Mouse (Mus musculus) T-helper 1 cell (primary cell): ENCODE results near the gene Cuedc1.

Source experiments
- in situ Hi-C: fragments of 300-600 bp; cut with MboI, MseI; formaldehyde crosslinking; loops from one replicate; pipeline ENCODE4 v1.15.1; 2025; ENCODE audit warnings: high pct_unique_total_duplicates

The Cuedc1 gene

DNA sequence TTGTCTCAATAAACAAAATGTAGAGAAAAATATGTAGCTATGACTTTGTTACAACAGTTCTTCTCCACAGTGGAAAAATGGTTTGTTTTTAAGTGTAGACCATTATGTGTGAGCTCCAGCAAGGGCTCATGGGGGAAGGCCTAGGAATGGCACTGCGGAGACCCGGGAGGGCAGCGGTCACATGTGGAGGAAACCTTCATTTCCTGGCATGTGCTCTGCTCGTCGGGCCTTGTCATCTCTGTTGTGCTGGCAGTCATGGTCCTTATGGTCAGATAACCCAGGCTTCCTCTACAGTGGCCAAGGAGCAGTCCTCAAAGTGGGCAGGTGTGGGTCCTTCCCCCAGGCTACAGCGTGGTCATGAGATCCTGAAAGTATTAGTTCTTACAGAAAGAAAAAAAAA lies 14.2 kb upstream of the Cuedc1 start:
- in situ Hi-C loops, result no loop called here

DNA sequence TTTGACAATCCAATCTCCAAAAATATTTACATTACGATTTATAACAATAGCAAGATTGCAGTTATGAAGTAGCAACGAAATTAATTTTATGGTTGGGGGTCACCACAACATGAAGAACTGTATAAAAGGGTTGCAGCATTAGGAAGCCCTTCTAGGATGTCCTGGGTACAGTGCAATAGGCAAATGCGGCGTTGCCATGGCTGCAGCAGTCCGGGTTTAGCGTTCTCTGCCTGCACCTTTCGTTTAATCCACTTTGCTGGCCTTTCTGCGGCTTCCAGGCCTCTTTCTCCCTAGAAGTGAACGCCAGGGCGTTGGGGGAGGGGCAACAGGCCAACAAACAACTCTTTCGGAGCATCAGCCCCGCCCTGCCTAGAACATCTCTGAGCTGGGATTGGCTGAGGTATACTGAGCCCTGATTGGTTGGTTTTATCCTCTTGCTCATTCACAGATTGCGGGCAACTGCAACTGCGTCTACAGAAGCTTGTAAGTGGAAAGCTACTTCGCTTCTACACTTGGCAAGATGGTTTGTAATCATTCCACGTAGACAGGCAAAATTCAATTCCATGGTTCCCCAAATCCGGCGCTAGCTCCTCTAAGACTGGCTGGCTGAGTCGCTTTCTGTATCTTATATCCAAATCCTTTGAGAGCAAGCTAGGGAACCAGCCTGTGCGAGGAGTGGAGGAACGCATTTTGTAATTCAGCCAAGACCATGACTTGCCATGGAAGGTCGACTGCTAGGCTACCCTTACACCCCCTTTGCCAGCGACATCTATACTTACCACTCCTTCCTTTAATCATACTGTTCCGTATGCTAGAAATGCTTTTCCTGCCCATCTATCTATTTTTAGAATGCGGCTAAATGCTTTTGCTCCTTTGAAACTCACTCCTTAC lies 10.9 kb upstream of the Cuedc1 start:
- in situ Hi-C loops, result no loop called here

DNA sequence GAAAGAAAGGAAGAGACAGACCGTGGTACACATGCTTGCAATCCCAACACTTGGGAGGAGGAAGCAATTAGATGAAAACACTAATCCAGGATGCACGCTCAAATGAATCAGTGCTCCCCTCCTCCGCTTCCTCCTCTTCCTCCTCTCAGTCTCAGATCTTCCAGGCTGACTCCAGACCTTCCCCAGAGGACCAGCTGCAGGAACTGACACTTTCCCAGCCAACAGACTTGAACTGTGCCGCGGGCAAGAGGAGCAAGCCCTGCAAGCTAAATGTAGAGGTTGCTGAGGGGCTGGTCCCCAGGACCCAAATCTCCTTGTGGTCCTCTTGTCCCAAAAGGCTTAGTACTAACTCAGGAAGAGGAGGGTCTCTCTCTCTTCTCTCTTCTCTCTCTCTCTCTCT lies 8.7 kb upstream of the Cuedc1 start:
- in situ Hi-C loops, result no loop called here

DNA sequence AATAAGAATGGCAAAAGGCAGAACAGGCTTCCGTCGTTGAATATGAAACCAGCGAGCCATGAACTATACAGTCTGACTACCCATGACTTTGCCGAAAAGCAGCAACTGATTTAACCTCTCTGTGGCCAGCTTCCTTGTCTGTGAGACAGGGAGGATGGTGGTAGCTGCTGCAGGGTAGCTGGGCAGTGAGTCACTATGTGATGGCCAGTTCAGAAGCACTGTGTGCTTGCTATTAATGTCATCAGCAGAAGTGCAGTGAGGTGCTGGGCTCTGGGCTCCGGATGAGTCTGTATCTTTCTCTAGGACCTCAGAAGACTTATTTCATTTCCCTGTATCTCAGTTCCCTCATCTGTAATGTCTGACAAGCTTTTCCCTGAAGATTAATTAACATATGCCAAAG lies 7.6 kb upstream of the Cuedc1 start:
- in situ Hi-C loops, result no loop called here

DNA sequence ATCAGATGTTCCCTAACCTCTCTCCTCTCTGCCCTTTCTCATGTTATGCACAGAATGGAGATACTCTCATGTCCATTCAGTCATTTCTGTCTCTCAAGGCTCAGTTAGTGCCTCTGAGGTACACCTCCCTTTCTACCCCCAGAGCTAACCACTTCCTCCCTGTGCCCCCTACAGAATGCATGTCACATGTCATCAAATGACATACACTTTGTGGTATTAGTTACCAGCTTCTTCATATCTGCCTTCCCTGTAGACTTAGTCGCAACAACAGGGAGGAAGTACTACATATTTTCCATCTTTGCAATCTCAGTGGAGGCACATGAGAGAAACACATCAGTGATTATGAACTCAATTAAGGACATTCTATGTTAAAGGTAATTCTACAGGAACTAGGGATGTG lies 5.9 kb upstream of the Cuedc1 start:
- in situ Hi-C loops, result no loop called here

DNA sequence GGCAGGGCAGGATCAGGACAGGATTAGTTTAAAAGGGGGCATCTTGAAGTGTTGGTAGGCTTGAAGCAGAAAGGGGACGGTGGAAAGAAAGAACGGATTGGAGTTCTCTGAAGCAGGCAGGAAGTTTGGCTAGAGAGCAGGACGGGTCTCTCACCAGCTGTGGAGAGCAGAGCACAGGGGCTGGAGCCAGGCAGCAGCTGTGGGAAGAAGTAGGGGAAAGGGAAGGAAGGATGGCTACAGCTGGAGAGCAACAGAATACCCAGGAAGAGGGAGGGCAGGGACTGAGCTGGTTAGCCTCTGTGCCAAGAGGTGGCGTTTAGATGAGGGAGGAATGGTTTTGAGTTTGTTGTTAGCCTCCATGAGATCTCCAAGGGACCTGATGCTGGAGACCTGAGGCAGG lies 685 bp upstream of the Cuedc1 start:
- in situ Hi-C loops, result loop anchor here (5.0 kb wide), 1 partner anchor 35 kb away; no protein-coding TSS in a partner anchor

DNA sequence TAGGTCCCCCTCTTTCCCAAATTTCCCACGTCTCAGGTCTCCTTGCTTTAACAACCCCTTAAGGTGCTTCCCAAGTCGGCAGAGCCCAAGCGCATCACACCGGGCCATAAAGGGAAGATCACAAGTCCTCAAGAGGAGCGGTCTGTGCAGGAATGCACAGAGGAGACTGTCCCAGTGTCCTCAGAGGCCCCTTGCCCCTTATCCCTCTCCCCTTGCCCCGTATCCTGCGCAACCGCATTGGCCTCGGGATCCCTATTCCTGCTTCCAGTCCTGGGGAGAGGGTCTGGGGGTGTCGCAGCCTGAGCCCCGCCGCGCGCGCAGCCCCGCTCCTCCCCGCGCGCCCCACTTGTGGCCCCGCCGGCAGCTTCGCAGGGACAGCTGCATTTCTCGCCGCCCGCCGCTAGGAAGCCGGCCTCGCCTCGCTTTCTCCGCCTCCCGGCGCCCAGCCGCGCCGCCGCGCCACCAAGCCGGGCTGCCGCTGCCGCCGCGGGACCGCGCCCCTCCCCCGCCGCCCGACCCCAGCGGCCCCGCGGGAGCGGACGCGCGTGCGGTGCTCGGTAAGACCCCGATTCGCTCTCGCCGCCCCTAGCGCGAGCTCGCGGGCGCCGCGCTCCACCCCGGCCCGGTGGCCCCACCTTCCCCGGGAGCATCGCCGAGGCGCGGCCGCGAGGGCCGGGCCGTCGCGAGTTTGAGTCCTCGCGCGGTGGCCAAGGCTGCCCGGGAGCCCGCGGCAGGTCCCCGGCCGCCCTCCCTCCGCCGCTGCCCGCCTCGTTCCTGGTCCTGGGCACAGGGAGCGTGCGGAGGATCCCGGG lies 1.1 kb downstream of the Cuedc1 start:
- in situ Hi-C loops, result loop anchor here (5.0 kb wide), 1 partner anchor 37 kb away; no protein-coding TSS in a partner anchor

DNA sequence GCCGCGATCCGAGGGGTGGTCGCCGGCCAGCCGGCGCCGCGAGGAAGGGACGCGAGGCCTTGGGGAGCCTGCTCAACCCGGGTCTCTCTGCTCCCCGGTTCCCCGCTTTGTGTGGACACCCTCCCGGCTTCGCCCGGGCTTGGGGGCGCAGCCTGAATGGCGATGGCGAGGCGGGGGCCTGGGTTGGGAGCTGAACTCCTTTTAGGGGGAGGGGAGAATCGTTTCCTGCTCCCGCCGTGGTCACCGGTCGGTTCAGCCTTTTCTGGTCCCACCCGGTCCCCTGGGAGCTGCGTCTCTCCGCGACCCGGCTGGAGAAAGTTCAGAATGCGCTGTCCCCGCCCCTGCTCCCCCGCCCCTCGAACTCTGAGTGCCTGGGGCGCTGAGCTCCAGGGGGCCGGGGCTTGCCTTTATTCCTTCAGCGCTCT lies 1.8 kb downstream of the Cuedc1 start:
- in situ Hi-C loops, result loop anchor here (5.0 kb wide), 1 partner anchor 37 kb away; no protein-coding TSS in a partner anchor

DNA sequence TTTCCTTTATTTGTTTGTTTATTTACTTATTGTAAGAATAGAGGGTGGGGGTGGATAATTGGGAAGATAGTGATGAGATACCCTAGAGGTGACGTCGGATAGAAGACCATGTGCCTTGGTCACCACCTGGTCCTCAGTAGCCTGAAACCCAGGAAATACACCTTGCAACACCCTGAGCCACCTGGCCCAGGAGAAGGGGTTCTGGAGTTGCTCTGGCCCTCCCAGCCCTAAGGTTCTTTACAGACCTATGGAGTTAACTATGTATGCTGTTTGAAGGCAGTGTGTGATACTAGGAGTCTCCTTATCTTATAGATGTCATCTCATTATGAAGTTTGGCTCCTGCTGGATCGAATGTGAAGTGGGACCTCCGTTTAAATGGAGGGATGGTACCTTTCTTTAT lies 2.3 kb downstream of the Cuedc1 start:
- in situ Hi-C loops, result no loop called here

DNA sequence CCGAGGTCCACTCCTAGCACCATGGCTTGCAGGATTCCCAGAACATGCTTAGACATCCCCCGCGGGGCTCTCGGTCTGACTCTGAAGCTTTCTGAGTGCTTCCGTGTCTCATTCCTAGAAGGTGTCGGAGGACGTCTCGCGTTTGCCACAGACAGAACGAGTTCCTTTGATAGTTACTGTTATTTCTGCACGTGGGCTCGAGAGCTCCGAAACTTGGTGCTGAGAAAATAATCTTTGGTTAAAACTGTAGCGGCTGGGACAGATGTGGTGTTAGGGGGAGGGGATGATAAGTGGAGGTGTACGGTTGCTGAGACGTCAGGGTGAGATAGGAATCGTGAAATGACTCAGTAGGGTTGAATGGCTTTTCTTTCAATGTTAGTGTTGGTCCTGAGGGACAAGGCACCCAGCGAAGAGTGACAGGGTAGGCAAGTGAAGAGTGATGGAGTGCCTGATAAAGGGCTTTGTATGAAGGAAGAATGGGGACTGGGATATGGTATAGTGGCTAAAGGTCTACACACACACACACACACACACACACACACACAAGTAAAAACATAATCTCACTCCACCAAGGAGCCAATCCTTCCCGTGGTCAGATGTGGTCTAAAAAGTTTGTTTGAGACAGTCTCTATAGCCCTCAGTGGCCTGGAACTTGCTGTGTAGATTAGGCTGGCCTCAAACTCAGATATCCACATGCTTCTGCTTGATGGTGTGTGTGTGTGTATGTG lies 5.5 kb downstream of the Cuedc1 start:
- in situ Hi-C loops, result no loop called here

DNA sequence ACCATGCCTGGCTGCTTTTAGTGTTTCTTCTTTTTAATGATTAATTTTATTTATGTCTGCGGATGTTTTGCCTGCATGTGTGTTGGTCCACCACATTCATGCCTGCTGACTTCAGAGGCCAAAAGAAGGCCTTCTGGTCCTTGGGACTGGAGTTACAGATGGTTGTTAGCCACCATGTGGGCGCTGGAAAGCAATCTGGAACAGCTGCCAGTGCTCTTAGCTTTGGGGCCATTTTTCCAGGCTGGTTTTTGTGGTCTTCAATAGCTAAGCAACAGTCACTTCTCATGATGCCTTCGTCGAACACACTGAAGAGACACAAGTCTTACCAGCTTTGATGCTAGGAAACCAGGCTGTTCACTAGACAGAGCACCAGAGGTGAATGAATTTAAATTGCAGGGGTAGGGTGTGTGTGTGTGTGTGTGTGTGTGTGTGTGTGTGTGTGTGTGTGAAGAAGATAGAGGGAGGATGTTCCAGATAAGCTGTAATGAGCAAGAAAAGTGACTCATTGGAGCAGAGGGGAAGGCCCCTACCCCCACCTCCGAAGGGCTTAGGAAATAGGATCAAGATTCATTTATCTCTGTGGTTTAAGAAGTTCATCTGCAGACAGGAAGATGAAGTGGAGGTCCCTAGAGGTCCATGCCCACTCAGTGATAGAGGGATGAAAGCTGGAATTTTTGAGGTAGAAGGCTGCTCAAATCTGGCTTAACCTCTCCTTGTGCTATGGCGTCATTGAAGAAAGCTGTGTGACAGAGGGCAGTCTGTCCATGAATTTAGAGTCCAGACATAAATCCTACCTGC lies 7.8 kb downstream of the Cuedc1 start:
- in situ Hi-C loops, result no loop called here

DNA sequence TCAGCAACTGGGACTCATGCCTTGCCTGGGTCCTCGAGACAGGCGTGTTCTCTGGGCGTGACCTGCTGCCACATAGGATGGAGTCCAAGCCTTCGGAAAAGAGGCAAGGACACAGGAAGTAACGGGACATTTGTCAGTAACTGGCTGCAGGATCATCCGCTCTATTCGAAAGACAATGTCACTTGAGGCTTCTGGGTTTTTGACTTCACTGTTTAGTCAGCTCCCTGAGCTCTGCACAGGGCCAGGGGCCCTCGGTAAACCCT lies 8.4 kb downstream of the Cuedc1 start:
- in situ Hi-C loops, result no loop called here

DNA sequence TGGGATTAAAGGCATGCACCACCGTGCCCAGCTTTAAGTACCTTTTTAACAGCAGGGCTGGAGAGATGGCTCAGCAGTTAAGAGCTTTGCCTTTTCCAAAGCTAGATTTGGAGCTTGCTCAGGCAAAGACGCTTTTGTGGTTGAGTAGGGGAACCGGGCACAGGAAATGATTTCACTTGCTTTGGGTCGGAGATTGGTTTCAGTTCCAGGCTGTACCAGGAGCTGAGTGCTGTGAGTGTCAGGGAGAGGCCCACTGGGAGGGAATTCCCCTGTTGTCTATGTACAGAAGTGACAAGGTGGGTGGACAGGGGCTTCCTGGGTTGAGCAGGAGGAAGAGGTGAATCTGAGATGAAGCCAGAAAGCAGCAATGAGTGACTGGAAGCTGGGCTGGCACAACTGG lies 9.5 kb downstream of the Cuedc1 start:
- in situ Hi-C loops, result no loop called here

DNA sequence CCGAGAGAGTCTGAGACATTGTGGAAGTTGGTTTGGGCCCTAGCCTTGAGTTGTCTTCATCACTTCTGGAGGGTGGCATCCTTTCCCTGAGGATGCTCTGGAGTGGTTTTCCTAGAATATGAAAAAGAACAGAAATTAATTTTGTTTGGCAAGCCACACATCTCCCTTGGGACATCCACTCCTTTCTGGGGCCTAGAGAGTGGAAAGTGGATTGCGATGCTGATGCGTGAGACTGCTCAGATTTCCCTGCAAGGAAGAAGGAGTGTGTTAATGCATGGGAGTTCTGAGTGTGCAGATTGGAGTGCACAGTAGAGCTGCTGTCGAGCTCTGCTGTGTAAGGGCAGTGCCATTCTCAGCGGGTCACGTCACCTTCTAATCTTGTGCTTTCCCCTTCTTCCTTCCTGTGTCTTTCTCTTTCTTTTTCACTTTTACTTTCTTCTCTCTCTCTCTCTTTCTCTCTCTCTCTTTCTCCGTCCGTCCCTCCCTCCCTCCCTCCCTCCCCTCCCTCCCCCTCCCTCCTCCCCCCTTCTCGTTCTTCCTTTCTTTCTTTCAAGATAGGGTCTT lies 12.3 kb downstream of the Cuedc1 start:
- in situ Hi-C loops, result no loop called here

DNA sequence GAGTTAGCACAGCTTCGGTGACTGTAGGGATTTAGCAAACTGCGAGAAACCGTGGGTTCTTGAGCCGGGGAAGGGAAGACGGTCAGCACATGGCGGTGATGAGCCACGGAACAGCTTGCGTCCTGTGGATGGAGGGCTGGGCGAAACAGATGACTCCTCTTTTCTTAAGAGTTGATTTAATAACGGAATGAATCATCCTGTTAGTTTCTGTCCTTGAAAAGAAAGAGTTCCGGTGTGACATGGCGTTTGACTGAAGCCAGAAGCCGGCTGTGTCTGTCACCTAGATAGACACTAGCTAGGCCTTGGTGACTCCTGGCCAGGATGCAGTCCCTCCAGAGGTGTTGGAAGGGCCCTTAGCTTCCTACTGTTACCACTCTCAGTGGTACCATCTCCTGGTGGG lies 14.2 kb downstream of the Cuedc1 start:
- in situ Hi-C loops, result no loop called here

DNA sequence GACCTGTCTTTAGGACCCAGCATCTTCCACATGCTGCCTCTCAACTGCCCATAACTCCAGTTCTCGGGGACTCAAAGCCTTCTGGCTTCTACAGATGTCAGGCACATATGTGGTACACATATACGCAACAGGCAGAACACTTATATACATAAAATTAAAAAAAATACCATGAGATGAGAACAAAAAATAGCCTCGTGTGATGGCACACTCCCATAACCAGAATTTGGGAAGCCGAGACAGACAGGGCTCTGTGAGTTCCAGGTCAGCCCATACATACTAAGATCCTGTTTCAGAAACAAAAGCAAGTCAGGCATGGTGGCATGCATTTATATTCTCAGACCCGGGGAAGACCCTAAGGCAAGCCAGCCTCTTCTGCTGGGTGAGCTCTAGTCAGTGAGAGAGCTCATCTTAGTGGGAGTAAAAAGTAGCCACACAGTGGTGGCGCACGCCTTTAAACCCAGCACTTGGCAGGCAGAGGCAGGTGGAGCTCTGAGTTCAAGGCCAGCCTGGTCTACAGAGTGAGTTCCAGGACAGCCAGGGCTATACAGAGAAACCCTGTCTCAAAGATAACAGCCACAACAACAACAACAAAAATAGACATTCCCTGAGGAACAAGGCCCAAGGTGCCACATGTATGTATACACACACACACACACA lies 14.9 kb downstream of the Cuedc1 start:
- in situ Hi-C loops, result no loop called here

DNA sequence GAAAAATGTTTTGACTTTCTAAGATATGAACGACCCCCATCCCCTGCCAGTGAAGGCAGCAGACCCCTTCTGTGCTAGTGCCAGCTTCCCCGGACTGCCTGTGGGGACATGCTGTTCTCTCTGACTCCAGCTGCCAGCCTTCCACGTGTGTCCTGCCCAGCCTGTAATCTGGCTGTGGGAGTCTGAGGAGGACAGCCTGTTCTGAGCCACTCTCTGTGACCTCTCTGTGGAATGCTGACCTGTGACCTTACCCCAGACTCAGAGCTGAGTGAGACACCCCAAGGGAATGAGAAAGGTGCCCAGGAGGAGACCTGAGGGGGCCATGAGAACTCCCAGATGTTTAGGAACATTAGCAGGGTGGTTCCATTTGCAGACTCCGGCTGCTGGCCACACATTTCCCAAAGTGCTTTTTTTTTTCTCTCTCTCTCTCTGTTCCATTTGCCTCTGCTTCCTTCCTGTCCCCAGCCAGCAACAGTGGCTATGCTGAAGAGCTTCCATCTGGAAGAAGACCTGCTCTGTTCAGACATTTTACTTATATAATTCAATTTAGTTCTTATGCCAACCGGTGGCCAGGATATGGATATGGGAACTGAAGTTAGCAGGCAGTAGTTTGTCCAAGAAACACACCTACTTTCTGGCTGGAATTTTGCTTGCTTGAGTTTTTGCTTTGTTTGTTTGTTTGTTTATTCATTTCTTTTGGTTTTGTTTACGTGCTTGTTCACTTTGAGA lies 15.8 kb downstream of the Cuedc1 start:
- in situ Hi-C loops, result no loop called here

DNA sequence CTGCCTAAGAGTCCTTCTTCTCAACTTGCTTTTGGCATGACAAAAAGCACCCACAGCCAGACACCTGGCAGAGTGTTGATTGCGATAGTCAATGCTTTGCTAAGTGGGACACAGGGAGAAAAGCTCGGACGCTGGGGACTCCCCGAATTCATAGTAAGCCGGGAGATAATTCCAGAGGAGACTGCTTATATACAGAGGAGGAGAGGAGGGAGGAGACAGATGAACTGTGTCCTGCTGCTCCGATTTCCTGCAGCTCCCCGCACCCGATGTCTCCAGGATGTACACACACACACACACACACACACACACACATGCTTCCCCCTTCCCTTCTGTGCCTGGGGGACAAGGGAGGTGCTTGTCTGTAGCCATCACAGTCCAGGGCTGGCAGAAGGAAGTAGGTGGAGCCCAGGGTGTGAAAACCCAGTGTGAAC lies 17.0 kb downstream of the Cuedc1 start:
- in situ Hi-C loops, result no loop called here

DNA sequence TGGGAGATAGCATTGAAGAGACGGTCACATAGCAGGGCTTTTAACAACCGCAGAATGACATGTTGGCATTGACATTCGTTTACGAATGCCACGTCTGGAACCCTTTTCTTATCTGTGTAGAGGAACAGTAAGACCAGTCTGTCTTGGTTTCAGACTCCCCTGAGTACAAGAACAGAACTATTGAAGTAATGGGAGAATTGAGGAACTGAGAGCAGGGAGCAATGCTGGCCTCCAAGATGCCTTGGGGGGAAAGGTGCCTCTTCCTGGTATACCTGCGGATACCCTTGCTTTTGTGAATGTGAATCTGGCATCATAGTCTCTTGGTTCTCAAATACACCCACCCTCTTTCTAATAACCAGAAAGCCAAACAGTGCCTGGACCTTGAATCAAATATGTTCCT lies 18.7 kb downstream of the Cuedc1 start:
- in situ Hi-C loops, result no loop called here
